ENCODE assay signal across 8 mouse cellular contexts in genomic region chr6:108661412-108661811, GRCm38 (mm10). TPM values are rescaled to one million over a fixed set of nuclear protein-coding genes. Genes with fewer than 3 reads are reported as not detected.
DNase-seq lines count a peak whose midpoint lies in the region; ATAC-seq and TF ChIP-seq lines count a peak whose summit lies in the region.

No protein-coding gene starts in this region.

- DNase-seq in A20 (ENCODE audit: low read depth, low spot score): peak; percentile 90
- DNase-seq in fibroblast of lung, adult 2 months (ENCODE audit: low read depth): peak; percentile 83
- peak; percentile 93 for DNase-seq in kidney, postnatal 14 days
- peak; percentile 29 for DNase-seq in liver, embryonic 13.5 days
- peak; percentile 89 for DNase-seq in natural killer cell, adult 2 months (ENCODE audit: low spot score in 2 of 2)

- peak overlapping the region; percentile 56; the same call in 1 of the 2 replicates for H3K27ac ChIP-seq in bone marrow macrophage, adult 2 months (ENCODE audit: insufficient read depth, low read depth, low read length)
- H3K27ac ChIP-seq in heart, embryonic 14.5 days (replicated peaks in 1 of 2; ENCODE audit: control insufficient read depth in 1 of 2, insufficient read depth in 1 of 2, low read depth in 2 of 2, low read length in 2 of 2): peak overlapping the region; percentile 96 to 100
- H3K27ac ChIP-seq in liver, embryonic 13.5 days: peak overlapping the region; percentile 58
- peak overlapping the region; percentile 99 for H3K27ac ChIP-seq in stomach, embryonic 15.5 days

- H3K9ac ChIP-seq in heart, embryonic 14.5 days (ENCODE audit: low read length): peak overlapping the region; percentile 92
- peak overlapping the region; percentile 61 for H3K9ac ChIP-seq in liver, embryonic 13.5 days
- H3K9ac ChIP-seq in stomach, embryonic 15.5 days: peak overlapping the region; percentile 68

- WGBS in heart, embryonic 14.5 days: 0% methylated on average over 17 of the region's 17 CpGs
- WGBS in liver, embryonic 13.5 days (ENCODE audit: insufficient replicate concordance): under 1% methylated on average over 17 of the region's 17 CpGs
- under 1% methylated on average over 17 of the region's 17 CpGs for WGBS in stomach, embryonic 15.5 days

- H3K27me3 ChIP-seq in heart, embryonic 14.5 days (ENCODE audit: control insufficient read depth, insufficient read depth, low read length): no peaks in the 10 kb centered on the region
- peaks cover 58% of the 10 kb centered on the region for H3K27me3 ChIP-seq in liver, embryonic 13.5 days
- H3K27me3 ChIP-seq in stomach, embryonic 15.5 days (replicated peaks): no peaks in the 10 kb centered on the region

- peak overlapping the region; percentile 82 for H3K4me2 ChIP-seq in heart, embryonic 14.5 days (ENCODE audit: low read length)
- H3K4me2 ChIP-seq in liver, embryonic 13.5 days: peak overlapping the region; percentile 66
- H3K4me2 ChIP-seq in stomach, embryonic 15.5 days: peak overlapping the region; percentile 88

- TF ChIP-seq POLR2A in bone marrow macrophage, adult 2 months (IDR thresholded peaks at IDR 0.05; ENCODE audit: borderline replicate concordance, low read depth, low read length): no peak

- H3K4me3 ChIP-seq in bone marrow macrophage, adult 2 months (ENCODE audit: insufficient read depth, low read length): peak overlapping the region; percentile 76
- peak overlapping the region; percentile 59 to 90 for H3K4me3 ChIP-seq in heart, embryonic 14.5 days (ENCODE audit: control insufficient read depth in 1 of 2, insufficient read depth in 1 of 2, low read depth in 1 of 2, low read length in 2 of 2)
- peak overlapping the region; percentile 57 for H3K4me3 ChIP-seq in liver, embryonic 13.5 days (replicated peaks)
- H3K4me3 ChIP-seq in stomach, embryonic 15.5 days (replicated peaks): peak overlapping the region; percentile 66

- H3K9me3 ChIP-seq in heart, embryonic 14.5 days (ENCODE audit: control insufficient read depth, low read length): no peaks in the 10 kb centered on the region
- H3K9me3 ChIP-seq in liver, embryonic 13.5 days (replicated peaks): no peaks in the 10 kb centered on the region
- H3K9me3 ChIP-seq in stomach, embryonic 15.5 days: no peaks in the 10 kb centered on the region

- TF ChIP-seq CTCF in bone marrow macrophage, adult 2 months (IDR thresholded peaks at IDR 0.05; ENCODE audit: low read depth, low read length): peak; percentile 79

- H3K4me1 ChIP-seq in bone marrow macrophage, adult 2 months (ENCODE audit: control insufficient read depth, insufficient read depth, low read length): peaks cover 23% of the 10 kb centered on the region
- peaks cover 15 to 40% of the 10 kb centered on the region in 2 experiments for H3K4me1 ChIP-seq in heart, embryonic 14.5 days (ENCODE audit: control insufficient read depth in 2 of 2, insufficient read depth in 2 of 2, low read length in 2 of 2)
- peaks cover 16% of the 10 kb centered on the region; the same call in 1 of the 2 replicates for H3K4me1 ChIP-seq in liver, embryonic 13.5 days (replicated peaks)
- 0 out of 2 replicates have a peak, but pooled peaks cover 8% of the 10 kb centered on the region for H3K4me1 ChIP-seq in stomach, embryonic 15.5 days

- no peak for ATAC-seq in heart, embryonic 14.5 days (ENCODE audit: insufficient number of reproducible peaks, insufficient read depth, low FRiP score, low read depth)
- no peak for ATAC-seq in liver, embryonic 13.5 days (ENCODE audit: low read depth)
- ATAC-seq in stomach, embryonic 15.5 days (ENCODE audit: insufficient read depth, low FRiP score, low read depth): no peak

- peaks cover 34% of the 10 kb centered on the region for H3K36me3 ChIP-seq in heart, embryonic 14.5 days (ENCODE audit: control insufficient read depth, insufficient read depth, low read length)
- H3K36me3 ChIP-seq in liver, embryonic 13.5 days: peaks cover 9% of the 10 kb centered on the region
- peaks cover 8% of the 10 kb centered on the region; the same call in 1 of the 2 replicates for H3K36me3 ChIP-seq in stomach, embryonic 15.5 days

RNA-seq across cellular contexts. Expression of gene Bhlhe40, which starts 1.0 kb away (rescaled TPM):
- 1.5 and 2.0 TPM in 2 replicates for polyA plus RNA-seq in bone marrow macrophage, adult 2 months (2012; ENCODE audit: insufficient read depth, insufficient read length, missing spikeins)
- 20.1 and 20.9 TPM in 2 replicates for polyA plus RNA-seq in heart, embryonic 14.5 days (2014; fragmentation: Nextera tagmentation; extraction: Ambion mirVana)
- 3.3 and 5.1 TPM in 2 replicates for polyA plus RNA-seq in liver, embryonic 13.5 days (2015; fragmentation: Nextera tagmentation; extraction: Ambion mirVana)
- polyA plus RNA-seq in stomach, embryonic 15.5 days (2015; fragmentation: Nextera tagmentation; extraction: Ambion mirVana): 27.4 TPM in 2 replicates

Comparison
In these comparisons a context has a peak if more than half of its experiments do, and no peak if none do; other contexts are left out.
1. DNase-seq: peak in every context shown above with its lines; median percentile 93 in kidney, postnatal 14 days; 90 in A20; 89 in natural killer cell, adult 2 months; 83 in fibroblast of lung, adult 2 months; 29 in liver, embryonic 13.5 days.